Mouse (Mus musculus) erythroblast, embryonic 14.5 days (primary cell): Measurements from ENCODE around the gene Ppp4r1.

ENCODE experiments used
- GATA1 ChIP-seq: IDR thresholded peaks from 2 replicates; pipeline ENCODE4 v1.6.1; 2012; ENCODE audit warnings: low read length, inconsistent platforms, mixed read lengths
- TAL1 ChIP-seq: IDR thresholded peaks from 3 replicates; pipeline ENCODE4 v1.6.1; 2012; ENCODE audit warnings: low read length, inconsistent platforms, mixed read lengths

- no peak for TF ChIP-seq GATA1
- no peak for TF ChIP-seq TAL1
Observed at GRCm38 (mm10) chr17:65737175-65737574, 45.2 kb upstream of the Ppp4r1 start.
